Mouse (Mus musculus) midbrain, embryonic 15.5 days (tissue): ENCODE data around the gene Rarb. TPM values are rescaled to one million over a fixed set of nuclear protein-coding genes. Genes with fewer than 3 reads are reported as not detected.

Source experiments
- ATAC-seq: fragments of 200-750 bp; cut with Nextera tagmentation; replicated peaks from 2 replicates; pipeline ENCODE4 v1.8.0; 2017; ENCODE audit warnings: moderate TSS enrichment
- H3K27ac ChIP-seq: fragments of 300-500 bp; sonication (generic); 2 replicates; pipeline ENCODE4 v1.5.1; 2015; ENCODE audit warnings: mild to moderate bottlenecking, inconsistent platforms
- H3K27me3 ChIP-seq: fragments of 300-500 bp; sonication (generic); replicated peaks from 2 replicates; pipeline ENCODE4 v1.6.1; 2015; ENCODE audit warnings: inconsistent platforms
- H3K36me3 ChIP-seq: fragments of 300-500 bp; sonication (generic); replicated peaks from 2 replicates; pipeline ENCODE4 v1.6.1; 2015; ENCODE audit warnings: inconsistent platforms
- H3K4me1 ChIP-seq: fragments of 300-500 bp; sonication (generic); 2 replicates; pipeline ENCODE4 v1.6.1; 2015; ENCODE audit warnings: inconsistent platforms
- H3K4me2 ChIP-seq: fragments of 300-500 bp; sonication (generic); 2 replicates; pipeline ENCODE4 v1.6.1; 2015; ENCODE audit warnings: inconsistent platforms, mild to moderate bottlenecking, moderate library complexity
- H3K4me3 ChIP-seq: fragments of 300-500 bp; sonication (generic); 2 replicates; pipeline ENCODE4 v1.5.1; 2015; ENCODE audit warnings: mild to moderate bottlenecking, inconsistent platforms
- H3K9ac ChIP-seq: fragments of 300-500 bp; sonication (generic); 2 replicates; pipeline ENCODE4 v1.6.1; 2015; ENCODE audit warnings: mild to moderate bottlenecking, inconsistent platforms
- H3K9me3 ChIP-seq: fragments of 300-500 bp; sonication (generic); 2 replicates; pipeline ENCODE4 v1.6.1; 2016; ENCODE audit warnings: inconsistent platforms
- WGBS: fragments of 180-500 bp; shearing (Covaris S2); methylation state at CpG from one replicate; pipeline ENCODE4 v1.1.7; 2015; ENCODE audit warnings: mixed read lengths; 5-methylcytosine and 5-hydroxymethylcytosine counted together
- polyA plus RNA-seq: library from polyadenylated mRNA; unstranded; fragments of >200 nt; fragmentation: Nextera tagmentation; extraction: Ambion mirVana; gene quantifications from 2 replicates; pipeline ENCODE4 v1.2.1, GENCODE M21; 2015

The Rarb gene
- polyA plus RNA-seq, 1 experiment from 2014 or later, result 8.1 TPM

DNA sequence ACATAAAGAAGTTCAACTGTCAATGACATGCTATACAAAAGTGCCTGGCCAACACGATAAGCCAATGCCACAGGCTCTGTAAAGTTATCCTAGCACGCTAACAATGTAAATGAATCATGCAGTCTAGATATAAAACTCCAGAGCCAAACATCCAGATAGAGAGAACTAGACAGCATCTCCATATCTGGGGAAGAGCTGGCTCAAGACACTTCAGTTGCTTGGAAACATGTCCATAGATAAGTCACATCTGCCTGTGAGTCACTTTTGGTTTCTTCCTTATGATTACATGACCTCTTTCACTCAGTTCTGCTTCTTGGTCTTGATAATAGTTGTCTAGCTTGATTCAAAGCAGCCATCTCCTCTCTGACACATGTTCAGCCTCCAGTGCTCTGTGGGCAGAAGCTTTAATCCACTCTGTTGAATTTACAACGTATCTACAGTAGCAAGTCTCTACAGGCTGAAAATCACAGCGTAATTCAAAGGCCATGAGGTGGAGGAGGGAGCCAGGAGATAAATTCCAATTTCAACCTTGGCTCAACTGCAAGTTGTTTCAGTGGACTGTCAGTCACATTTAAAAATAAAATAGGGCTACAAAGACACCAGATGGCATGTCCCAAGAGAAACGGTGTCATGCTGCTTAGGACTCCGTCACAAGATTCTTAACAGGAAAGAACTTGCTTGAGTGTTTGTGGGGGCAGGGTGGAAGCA, 271.3 kb downstream of the Rarb start:
- H3K4me2 ChIP-seq, result no peak overlapping the region
- no peak for ATAC-seq
- no peak overlapping the region for H3K27ac ChIP-seq
- no peaks in the 10 kb centered on the region for H3K36me3 ChIP-seq
- no peaks in the 10 kb centered on the region for H3K4me1 ChIP-seq
- H3K27me3 ChIP-seq, result no peaks in the 10 kb centered on the region
- H3K9ac ChIP-seq, result no peak overlapping the region
- no peak overlapping the region for H3K4me3 ChIP-seq
- 77% methylated on average over 6 of the region's 6 CpGs for WGBS
- H3K9me3 ChIP-seq, result no peaks in the 10 kb centered on the region

DNA sequence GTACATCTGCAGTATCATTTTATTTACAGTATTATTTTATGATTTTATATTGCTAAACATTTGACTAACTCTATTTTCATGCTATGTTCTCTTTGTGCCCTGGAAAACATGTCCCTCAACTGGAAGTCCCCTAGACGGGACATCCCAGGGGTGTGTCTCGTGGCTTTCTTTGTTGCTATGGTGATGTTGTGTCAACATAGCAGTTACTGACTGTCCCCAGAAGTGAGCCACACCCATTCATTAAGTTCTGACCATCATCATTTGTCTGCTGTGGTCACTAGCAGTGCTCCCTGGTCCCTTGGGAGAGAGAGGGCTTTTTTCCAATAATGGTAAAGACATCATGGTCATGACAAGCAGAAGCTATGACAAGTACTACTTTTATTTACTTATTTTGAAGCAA, 274.0 kb downstream of the Rarb start:
- Histone ChIP-seq H3K4me2 (no peak overlapping the region), H3K4me1 (no peaks in the 10 kb centered on the region), H3K9me3 (no peaks in the 10 kb centered on the region), H3K36me3 (no peaks in the 10 kb centered on the region), H3K27ac (no peak overlapping the region), H3K4me3 (no peak overlapping the region), H3K27me3 (no peaks in the 10 kb centered on the region), H3K9ac (no peak overlapping the region)
- WGBS, result 71% methylated on average over 2 of the region's 2 CpGs
- no peak for ATAC-seq

DNA sequence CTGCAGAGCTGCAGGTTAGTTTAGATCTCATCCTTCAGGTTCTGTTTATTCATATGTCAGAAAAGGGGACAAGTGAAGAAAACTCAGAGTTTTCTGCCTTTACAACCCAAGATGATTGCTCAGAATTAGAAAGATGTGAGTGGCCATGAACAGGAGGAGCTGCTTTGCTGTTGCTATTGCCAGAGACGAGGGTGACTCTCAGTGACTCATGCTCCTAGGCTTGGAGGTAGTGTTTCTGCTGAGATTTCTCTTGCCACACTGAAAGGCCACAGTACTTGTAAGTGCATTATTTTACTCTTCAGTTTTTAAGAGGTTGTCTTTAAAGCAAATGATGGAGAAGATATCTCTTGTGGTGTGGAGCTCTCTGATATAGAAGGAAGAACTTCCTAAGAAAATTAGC, 277.3 kb downstream of the Rarb start:
- H3K4me1 ChIP-seq, result no peaks in the 10 kb centered on the region
- 82% methylated on average over 1 of the region's 1 CpGs for WGBS
- no peaks in the 10 kb centered on the region for H3K36me3 ChIP-seq
- H3K4me3 ChIP-seq, result no peak overlapping the region
- no peaks in the 10 kb centered on the region for H3K9me3 ChIP-seq
- H3K9ac ChIP-seq, result no peak overlapping the region
- ATAC-seq, result no peak
- H3K27me3 ChIP-seq, result no peaks in the 10 kb centered on the region
- no peak overlapping the region for H3K27ac ChIP-seq
- H3K4me2 ChIP-seq, result no peak overlapping the region

DNA sequence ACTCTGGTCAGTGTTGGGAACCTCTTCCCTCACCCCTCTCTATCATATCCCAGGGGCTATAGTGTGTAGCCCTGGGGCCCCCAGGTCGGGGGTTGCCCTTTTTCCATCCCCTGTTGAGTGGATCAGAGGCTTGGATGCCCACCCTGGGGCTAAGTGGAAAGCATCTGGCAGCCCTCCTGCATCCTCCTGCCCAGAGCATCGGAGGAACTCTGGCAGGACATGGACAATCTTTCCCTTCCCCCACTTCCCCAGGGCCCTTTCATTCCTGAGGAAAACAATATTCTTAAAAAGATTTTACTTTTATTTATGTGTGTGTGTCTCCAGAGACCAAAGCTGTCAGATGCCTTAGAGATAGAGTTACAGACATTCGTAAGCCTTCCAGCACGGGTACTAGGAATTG, 281.5 kb downstream of the Rarb start:
- no peaks in the 10 kb centered on the region for H3K36me3 ChIP-seq
- ATAC-seq, result no peak
- H3K4me2 ChIP-seq, result no peak overlapping the region
- H3K27ac ChIP-seq, result no peak overlapping the region
- 49% methylated on average over 4 of the region's 4 CpGs for WGBS
- no peak overlapping the region for H3K9ac ChIP-seq
- H3K27me3 ChIP-seq, result no peaks in the 10 kb centered on the region
- H3K9me3 ChIP-seq, result no peaks in the 10 kb centered on the region
- no peak overlapping the region for H3K4me3 ChIP-seq
- H3K4me1 ChIP-seq, result no peaks in the 10 kb centered on the region

DNA sequence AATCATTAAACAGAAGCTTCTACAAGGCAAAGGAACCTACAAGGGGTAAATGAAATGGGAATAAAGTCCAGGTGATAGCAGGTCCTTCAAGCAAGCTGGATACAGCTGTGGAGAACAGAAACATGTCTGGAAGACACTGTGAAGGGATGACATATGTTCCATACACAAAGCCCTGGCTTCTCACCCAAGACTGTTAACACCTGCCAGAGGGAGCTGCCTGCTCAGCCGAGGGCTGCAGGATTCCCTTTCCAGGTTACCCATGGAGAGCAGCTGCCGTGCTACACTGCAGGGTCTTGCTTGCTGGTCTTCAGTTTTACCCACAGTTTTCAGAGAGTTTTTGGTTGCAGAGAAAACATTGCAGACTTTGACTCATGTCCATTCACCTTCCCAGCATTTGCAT, 290.3 kb downstream of the Rarb start:
- H3K4me2 ChIP-seq, result no peak overlapping the region
- ATAC-seq, result no peak
- WGBS, result 82% methylated on average over 2 of the region's 2 CpGs

DNA sequence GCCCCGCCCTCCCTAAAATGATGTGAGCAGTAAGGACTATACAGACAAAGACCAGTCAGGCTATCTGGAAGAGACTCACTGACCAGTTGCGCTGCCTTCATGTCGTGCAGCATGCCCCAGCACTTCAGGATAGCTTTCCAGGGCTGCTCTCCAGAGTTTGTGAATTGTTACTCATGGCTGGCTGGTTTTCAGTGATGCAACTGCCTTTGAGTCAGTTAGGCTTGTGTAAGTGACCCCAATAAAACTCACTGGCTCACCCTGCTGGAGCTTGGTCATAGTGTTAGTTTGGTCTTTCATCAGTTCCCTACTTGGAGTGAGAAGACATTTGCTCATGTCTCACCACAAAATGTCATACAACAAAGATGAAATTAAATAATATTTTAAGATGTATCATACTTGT, 292.8 kb downstream of the Rarb start:
- Histone ChIP-seq H3K36me3 (no peaks in the 10 kb centered on the region), H3K27me3 (no peaks in the 10 kb centered on the region), H3K9ac (no peak overlapping the region), H3K4me2 (no peak overlapping the region), H3K9me3 (no peaks in the 10 kb centered on the region), H3K27ac (no peak overlapping the region), H3K4me3 (no peak overlapping the region), H3K4me1 (no peaks in the 10 kb centered on the region)
- WGBS, result 85% methylated on average over 3 of the region's 3 CpGs
- 0 out of 2 replicates have a peak, but pooled peaks have one; percentile 42 for ATAC-seq

More for the DNA sequence above, 290.3 kb downstream of the Rarb start:
- no peaks in the 10 kb centered on the region for H3K36me3 ChIP-seq
- no peaks in the 10 kb centered on the region for H3K9me3 ChIP-seq
- H3K9ac ChIP-seq, result no peak overlapping the region
- no peaks in the 10 kb centered on the region for H3K4me1 ChIP-seq
- no peak overlapping the region for H3K27ac ChIP-seq
- H3K4me3 ChIP-seq, result no peak overlapping the region
- H3K27me3 ChIP-seq, result no peaks in the 10 kb centered on the region

DNA sequence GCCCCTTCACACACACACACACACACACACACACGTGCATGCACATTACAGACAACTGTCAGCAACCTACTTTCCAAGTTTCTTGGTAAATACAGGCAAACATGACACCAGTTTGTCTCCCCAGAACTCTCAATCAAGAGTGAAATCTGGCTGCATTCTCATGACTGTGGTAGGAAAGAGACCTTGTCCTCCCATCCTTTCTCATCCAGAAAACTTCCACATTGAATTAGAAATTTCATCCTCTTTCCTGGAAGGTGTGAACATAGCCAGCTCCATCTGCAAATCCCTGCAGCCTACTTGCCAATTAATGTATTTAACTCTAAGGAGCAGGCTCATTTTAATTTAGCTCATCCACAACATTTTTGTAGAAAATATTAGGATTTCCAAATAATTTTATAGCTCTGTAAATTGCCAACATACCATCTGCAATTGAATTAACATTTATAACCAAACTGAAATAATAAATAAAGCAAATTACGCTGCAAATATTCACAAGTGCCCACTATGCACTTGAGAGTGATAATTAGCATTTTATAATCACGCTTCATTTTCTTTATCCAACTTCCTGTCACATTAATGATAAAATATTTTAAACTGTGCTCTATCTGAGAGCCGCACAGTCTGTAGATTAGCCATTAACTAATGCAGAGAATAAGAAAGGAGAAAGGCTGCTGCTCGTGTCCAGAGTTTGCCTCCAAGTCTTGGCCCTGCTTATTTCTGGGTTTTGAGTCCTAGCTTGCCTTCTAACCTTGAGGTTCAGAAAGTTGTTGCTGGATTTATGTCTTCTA, 293.6 kb downstream of the Rarb start:
- H3K4me1 ChIP-seq, result no peaks in the 10 kb centered on the region
- ATAC-seq, result no peak
- H3K4me3 ChIP-seq, result no peak overlapping the region
- no peak overlapping the region for H3K27ac ChIP-seq
- WGBS, result 77% methylated on average over 5 of the region's 5 CpGs
- H3K27me3 ChIP-seq, result no peaks in the 10 kb centered on the region
- no peaks in the 10 kb centered on the region for H3K9me3 ChIP-seq
- H3K36me3 ChIP-seq, result no peaks in the 10 kb centered on the region
- H3K9ac ChIP-seq, result no peak overlapping the region
- no peak overlapping the region for H3K4me2 ChIP-seq

DNA sequence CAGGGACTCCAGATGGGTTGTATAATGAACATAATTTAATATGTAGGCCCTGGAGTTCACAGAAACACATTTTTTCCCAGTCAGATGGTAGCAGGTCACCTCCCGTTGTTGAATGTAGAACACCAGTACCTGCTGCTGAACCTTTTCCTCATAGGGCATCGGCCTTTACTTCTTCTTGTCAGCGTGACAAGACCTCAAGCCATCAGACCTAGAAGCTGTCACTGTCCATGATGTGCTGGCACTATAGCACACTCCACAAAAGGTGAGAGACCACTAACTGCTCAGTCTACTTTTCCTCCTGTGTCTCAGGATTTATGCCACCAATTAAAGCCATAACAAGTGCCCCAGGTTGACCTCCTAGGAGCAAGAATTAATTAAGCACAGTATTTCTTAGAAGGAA, 296.1 kb downstream of the Rarb start:
- H3K9me3 ChIP-seq, result no peaks in the 10 kb centered on the region
- H3K4me2 ChIP-seq, result no peak overlapping the region
- 83% methylated on average over 3 of the region's 3 CpGs for WGBS
- H3K4me1 ChIP-seq, result peaks cover 12% of the 10 kb centered on the region
- no peaks in the 10 kb centered on the region for H3K36me3 ChIP-seq
- no peak overlapping the region for H3K4me3 ChIP-seq
- H3K27ac ChIP-seq, result no peak overlapping the region
- H3K9ac ChIP-seq, result no peak overlapping the region
- H3K27me3 ChIP-seq, result no peaks in the 10 kb centered on the region
- ATAC-seq, result no peak

DNA sequence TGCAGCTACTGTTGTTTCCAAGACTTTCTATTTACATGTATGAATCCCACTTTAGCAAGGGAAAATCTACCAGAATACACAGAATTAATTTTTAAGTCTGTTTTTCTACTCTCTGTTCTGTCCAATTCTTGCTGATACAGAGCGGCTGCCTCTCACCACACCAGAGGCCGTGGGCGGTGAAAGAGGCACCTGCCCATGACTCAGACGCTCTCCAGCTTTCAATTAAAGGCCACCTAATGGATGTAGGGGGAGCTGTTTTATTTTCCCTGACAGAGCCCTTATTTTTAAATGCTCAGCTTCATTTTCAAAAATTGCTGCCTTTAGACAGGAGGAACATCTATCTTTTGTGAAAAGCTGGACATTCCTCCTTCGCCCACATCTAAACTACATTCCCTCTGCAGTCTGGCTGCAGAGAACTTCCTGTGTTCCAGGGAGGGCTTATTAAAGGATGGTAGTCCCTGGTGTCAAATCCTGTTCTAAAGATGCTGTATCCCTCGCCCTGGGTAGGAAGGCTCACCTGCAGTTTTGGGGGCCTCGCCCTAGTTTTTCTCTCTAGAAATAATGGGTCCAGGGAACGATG, 299.3 kb downstream of the Rarb start:
- WGBS, result 79% methylated on average over 8 of the region's 8 CpGs
- no peak overlapping the region for H3K27ac ChIP-seq
- H3K9me3 ChIP-seq, result no peaks in the 10 kb centered on the region

DNA sequence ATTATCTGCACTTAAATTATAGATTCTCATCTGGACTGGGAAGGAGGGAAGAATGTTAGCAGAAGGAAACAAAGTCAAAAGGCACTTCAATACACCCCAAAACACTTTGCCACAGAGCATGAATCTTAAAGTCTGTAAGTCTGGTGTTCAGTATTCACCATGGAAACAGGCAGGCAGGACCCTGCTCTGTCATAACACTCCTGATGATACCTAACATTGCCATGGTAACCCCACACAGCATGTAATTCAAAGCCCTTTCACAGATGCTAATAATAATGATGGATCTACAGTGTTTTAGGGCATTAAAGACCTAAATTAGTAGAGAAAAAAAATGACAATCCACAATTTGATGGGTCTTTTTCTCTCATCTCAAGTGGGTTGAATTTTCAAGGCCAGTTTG, 301.0 kb downstream of the Rarb start:
- Histone ChIP-seq H3K27ac (peak overlapping the region; percentile 37; the same call in 1 of the 2 replicates), H3K36me3 (no peaks in the 10 kb centered on the region), H3K27me3 (no peaks in the 10 kb centered on the region), H3K4me2 (no peak overlapping the region), H3K9me3 (no peaks in the 10 kb centered on the region), H3K9ac (no peak overlapping the region), H3K4me3 (no peak overlapping the region), H3K4me1 (peaks cover 17% of the 10 kb centered on the region)
- peak; percentile 92 for ATAC-seq

More for the DNA sequence above, 299.3 kb downstream of the Rarb start:
- Histone ChIP-seq H3K27me3 (no peaks in the 10 kb centered on the region), H3K36me3 (no peaks in the 10 kb centered on the region), H3K9ac (no peak overlapping the region), H3K4me2 (no peak overlapping the region), H3K4me1 (peaks cover 17% of the 10 kb centered on the region), H3K4me3 (no peak overlapping the region)
- ATAC-seq, result no peak

DNA sequence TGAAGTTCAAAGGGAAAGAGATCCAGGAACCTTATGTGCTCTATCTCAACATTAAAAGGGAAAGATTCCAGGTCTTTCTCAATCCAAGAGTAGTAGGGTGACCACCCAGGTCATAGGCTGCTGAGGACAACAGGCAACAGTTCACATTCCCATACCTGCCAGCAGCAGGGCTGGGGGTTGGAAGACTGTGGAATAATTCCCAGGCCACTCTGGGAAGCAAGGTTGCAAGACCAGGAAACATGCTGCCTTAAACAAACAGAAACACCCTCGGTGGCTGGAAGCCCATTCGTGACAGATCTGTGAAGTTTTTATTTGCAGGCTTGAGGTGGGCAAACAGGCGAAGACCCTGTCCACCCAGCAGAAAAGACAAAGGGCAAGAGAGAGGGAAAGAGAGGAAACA, 303.2 kb downstream of the Rarb start:
- H3K4me2 ChIP-seq, result no peak overlapping the region
- no peak overlapping the region for H3K27ac ChIP-seq
- no peaks in the 10 kb centered on the region for H3K27me3 ChIP-seq
- peaks cover 17% of the 10 kb centered on the region for H3K4me1 ChIP-seq
- WGBS, result 81% methylated on average over 3 of the region's 3 CpGs
- no peaks in the 10 kb centered on the region for H3K9me3 ChIP-seq
- no peak overlapping the region for H3K9ac ChIP-seq
- ATAC-seq, result no peak
- H3K36me3 ChIP-seq, result no peaks in the 10 kb centered on the region
- H3K4me3 ChIP-seq, result no peak overlapping the region

DNA sequence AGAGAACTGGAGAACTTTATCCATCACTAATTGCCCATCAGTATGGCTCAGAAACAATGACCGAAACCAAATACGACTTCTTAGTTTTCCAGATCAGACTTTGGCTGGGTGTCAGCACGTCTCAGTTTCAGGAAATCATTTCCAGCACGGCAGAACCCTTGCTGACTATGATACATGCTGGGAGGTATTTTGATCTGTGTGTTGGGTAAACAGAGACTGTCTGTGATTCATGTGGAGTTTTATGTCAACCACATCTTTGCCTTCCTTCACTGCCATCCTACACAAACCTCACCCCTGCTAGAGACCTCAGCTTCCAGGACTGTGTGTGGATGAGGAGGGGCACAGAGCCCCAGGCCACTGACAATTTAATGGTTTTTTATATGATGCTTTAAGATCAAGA, 308.4 kb downstream of the Rarb start:
- Histone ChIP-seq H3K27ac (no peak overlapping the region), H3K9me3 (no peaks in the 10 kb centered on the region), H3K36me3 (no peaks in the 10 kb centered on the region), H3K27me3 (no peaks in the 10 kb centered on the region), H3K4me2 (no peak overlapping the region), H3K4me1 (no peaks in the 10 kb centered on the region), H3K4me3 (no peak overlapping the region), H3K9ac (no peak overlapping the region)
- 87% methylated on average over 4 of the region's 4 CpGs for WGBS
- no peak for ATAC-seq
